Mouse (Mus musculus) neural tube, embryonic 12.5 days (tissue): ENCODE measurements around the gene Acap2. TPM values are rescaled to one million over a fixed set of nuclear protein-coding genes. Genes with fewer than 3 reads are reported as not detected.

Experiments
- ATAC-seq: fragments of 200-750 bp; cut with Nextera tagmentation; 2 replicates; pipeline ENCODE4 v1.8.0; 2017; ENCODE audit warnings: low read depth, mild to moderate bottlenecking, moderate TSS enrichment, moderate library complexity; ENCODE audit not compliant: low FRiP score
- H3K27ac ChIP-seq: fragments of 300-500 bp; sonication (generic); 2 replicates; pipeline ENCODE4 v1.5.1; 2016
- H3K27me3 ChIP-seq: fragments of 300-500 bp; sonication (generic); replicated peaks from 2 replicates; pipeline ENCODE4 v1.6.1; 2016; ENCODE audit warnings: mild to moderate bottlenecking
- H3K36me3 ChIP-seq: fragments of 300-500 bp; sonication (generic); 2 replicates; pipeline ENCODE4 v1.6.1; 2016; ENCODE audit warnings: mild to moderate bottlenecking
- H3K4me1 ChIP-seq: fragments of 300-500 bp; sonication (generic); 2 replicates; pipeline ENCODE4 v1.6.1; 2016
- H3K4me2 ChIP-seq: fragments of 300-500 bp; sonication (generic); replicated peaks from 2 replicates; pipeline ENCODE4 v1.6.1; 2016; ENCODE audit warnings: mild to moderate bottlenecking
- H3K4me3 ChIP-seq: fragments of 300-500 bp; sonication (generic); 2 replicates; pipeline ENCODE4 v1.5.1; 2016
- H3K9ac ChIP-seq: fragments of 300-500 bp; sonication (generic); 2 replicates; pipeline ENCODE4 v1.6.1; 2016; ENCODE audit warnings: mild to moderate bottlenecking
- H3K9me3 ChIP-seq: fragments of 300-500 bp; sonication (generic); 2 replicates; pipeline ENCODE4 v1.6.1; 2016; ENCODE audit warnings: mild to moderate bottlenecking
- WGBS: fragments of 180-500 bp; shearing (Covaris S2); methylation state at CpG from one replicate; pipeline ENCODE4 v1.1.7; 2016; 5-methylcytosine and 5-hydroxymethylcytosine counted together
- polyA plus RNA-seq: library from polyadenylated mRNA; unstranded; fragments of >200 nt; fragmentation: Nextera tagmentation; extraction: Ambion mirVana; gene quantifications from 2 replicates; pipeline ENCODE4 v1.2.1, GENCODE M21; 2016

Acap2 gene
- polyA plus RNA-seq, 1 experiment from 2014 or later: 18.1 TPM

GRCm38 (mm10) chr16:31121612-31122011 lies 79.4 kb downstream of the Acap2 start:
- Histone ChIP-seq H3K4me2 (no peak overlapping the region), H3K27ac (no peak overlapping the region)
- WGBS: 93% methylated on average over 6 of the region's 6 CpGs

GRCm38 (mm10) chr16:31113596-31113995 lies 87.4 kb downstream of the Acap2 start:
- no peak overlapping the region for H3K4me3 ChIP-seq
- H3K27me3 ChIP-seq: no peaks in the 10 kb centered on the region
- peaks cover 31% of the 10 kb centered on the region for H3K36me3 ChIP-seq
- no peak for ATAC-seq
- H3K9me3 ChIP-seq: no peaks in the 10 kb centered on the region
- H3K4me2 ChIP-seq: no peak overlapping the region
- H3K9ac ChIP-seq: no peak overlapping the region
- H3K4me1 ChIP-seq: no peaks in the 10 kb centered on the region
- no peak overlapping the region for H3K27ac ChIP-seq

More at GRCm38 (mm10) chr16:31121612-31122011, 79.4 kb downstream of the Acap2 start:
- H3K36me3 ChIP-seq: peaks cover 3% of the 10 kb centered on the region; the same call in 1 of the 2 replicates
- no peaks in the 10 kb centered on the region for H3K9me3 ChIP-seq
- H3K9ac ChIP-seq: no peak overlapping the region
- no peak overlapping the region for H3K4me3 ChIP-seq
- no peak for ATAC-seq
- no peaks in the 10 kb centered on the region for H3K27me3 ChIP-seq
- no peaks in the 10 kb centered on the region for H3K4me1 ChIP-seq

- Histone ChIP-seq H3K27ac (no peak overlapping the region), H3K27me3 (no peaks in the 10 kb centered on the region), H3K9ac (no peak overlapping the region), H3K36me3 (peaks cover 32% of the 10 kb centered on the region), H3K4me2 (no peak overlapping the region), H3K4me1 (no peaks in the 10 kb centered on the region), H3K9me3 (no peaks in the 10 kb centered on the region), H3K4me3 (no peak overlapping the region)
- 80% methylated on average over 2 of the region's 2 CpGs for WGBS
- no peak for ATAC-seq
These were observed 99.7 kb downstream of the Acap2 start for GRCm38 (mm10) chr16:31101352-31101751.

GRCm38 (mm10) chr16:31099906-31100305 lies 101.1 kb downstream of the Acap2 start:
- WGBS: 76% methylated on average over 1 of the region's 1 CpGs
- H3K9me3 ChIP-seq: no peaks in the 10 kb centered on the region
- H3K4me3 ChIP-seq: no peak overlapping the region
- no peak for ATAC-seq
- H3K27ac ChIP-seq: no peak overlapping the region
- no peak overlapping the region for H3K9ac ChIP-seq
- H3K4me1 ChIP-seq: no peaks in the 10 kb centered on the region
- H3K36me3 ChIP-seq: peaks cover 32% of the 10 kb centered on the region
- no peaks in the 10 kb centered on the region for H3K27me3 ChIP-seq
- H3K4me2 ChIP-seq: no peak overlapping the region

GRCm38 (mm10) chr16:31094036-31094435 lies 107.0 kb downstream of the Acap2 start:
- WGBS: 68% methylated on average over 6 of the region's 6 CpGs
- no peak overlapping the region for H3K27ac ChIP-seq
- no peak for ATAC-seq
- H3K4me3 ChIP-seq: no peak overlapping the region
- no peak overlapping the region for H3K4me2 ChIP-seq
- H3K9me3 ChIP-seq: no peaks in the 10 kb centered on the region
- H3K36me3 ChIP-seq: peaks cover 5% of the 10 kb centered on the region; the same call in 1 of the 2 replicates
- no peaks in the 10 kb centered on the region for H3K4me1 ChIP-seq
- H3K9ac ChIP-seq: no peak overlapping the region
- no peaks in the 10 kb centered on the region for H3K27me3 ChIP-seq

- Histone ChIP-seq H3K4me2 (no peak overlapping the region), H3K36me3 (peaks cover 3% of the 10 kb centered on the region; the same call in 1 of the 2 replicates), H3K9ac (no peak overlapping the region), H3K27me3 (no peaks in the 10 kb centered on the region), H3K4me3 (no peak overlapping the region), H3K4me1 (no peaks in the 10 kb centered on the region), H3K27ac (no peak overlapping the region), H3K9me3 (no peaks in the 10 kb centered on the region)
- WGBS: 44% methylated on average over 9 of the region's 9 CpGs
- no peak for ATAC-seq
These were observed 107.9 kb downstream of the Acap2 start for GRCm38 (mm10) chr16:31093186-31093585.

GRCm38 (mm10) chr16:31081891-31082290 lies 119.2 kb downstream of the Acap2 start:
- Histone ChIP-seq H3K36me3 (no peaks in the 10 kb centered on the region), H3K9me3 (no peaks in the 10 kb centered on the region), H3K4me3 (no peak overlapping the region), H3K27ac (no peak overlapping the region), H3K4me2 (peak overlapping the region; percentile 98), H3K4me1 (peaks cover 11% of the 10 kb centered on the region), H3K27me3 (no peaks in the 10 kb centered on the region), H3K9ac (no peak overlapping the region)
- no peak for ATAC-seq
- 76% methylated on average over 6 of the region's 6 CpGs for WGBS

GRCm38 (mm10) chr16:31081125-31081664 lies 119.8 kb downstream of the Acap2 start, which contains the start of gene Xxylt1:
Xxylt1 (minus strand) TSS chr16:31081432.
- Histone ChIP-seq H3K4me2 (peak within 1 kb of the TSS; percentile 98), H3K9me3 (no peaks in the 10 kb centered on the region), H3K4me1 (peaks cover 11% of the 10 kb centered on the region), H3K27me3 (no peaks in the 10 kb centered on the region), H3K4me3 (peak within 1 kb of the TSS; percentile 80), H3K9ac (peak within 1 kb of the TSS; percentile 76), H3K36me3 (no peaks in the 10 kb centered on the region), H3K27ac (peak within 1 kb of the TSS; percentile 77)
- under 1% methylated on average over 54 of the region's 54 CpGs for WGBS
- ATAC-seq: peak; percentile 98

- peaks cover 11% of the 10 kb centered on the region for H3K4me1 ChIP-seq
- no peaks in the 10 kb centered on the region for H3K9me3 ChIP-seq
- no peaks in the 10 kb centered on the region for H3K36me3 ChIP-seq
- under 1% methylated on average over 36 of the region's 36 CpGs for WGBS
- peak overlapping the region; percentile 76 for H3K9ac ChIP-seq
- H3K4me2 ChIP-seq: peak overlapping the region; percentile 98
- peak overlapping the region; percentile 80 for H3K4me3 ChIP-seq
- H3K27ac ChIP-seq: peak overlapping the region; percentile 77
- H3K27me3 ChIP-seq: no peaks in the 10 kb centered on the region
- peak; percentile 70 for ATAC-seq
These were observed 120.4 kb downstream of the Acap2 start for GRCm38 (mm10) chr16:31080573-31081051.

GRCm38 (mm10) chr16:31077396-31077795 lies 123.6 kb downstream of the Acap2 start:
- H3K27ac ChIP-seq: no peak overlapping the region
- no peak overlapping the region for H3K9ac ChIP-seq
- no peak overlapping the region for H3K4me2 ChIP-seq
- H3K9me3 ChIP-seq: no peaks in the 10 kb centered on the region
- no peaks in the 10 kb centered on the region for H3K36me3 ChIP-seq
- no peak for ATAC-seq
- H3K27me3 ChIP-seq: no peaks in the 10 kb centered on the region
- 97% methylated on average over 5 of the region's 5 CpGs for WGBS
- peaks cover 11% of the 10 kb centered on the region for H3K4me1 ChIP-seq
- no peak overlapping the region for H3K4me3 ChIP-seq

GRCm38 (mm10) chr16:31076436-31076835 lies 124.6 kb downstream of the Acap2 start:
- H3K4me1 ChIP-seq: peaks cover 11% of the 10 kb centered on the region
- no peaks in the 10 kb centered on the region for H3K27me3 ChIP-seq
- H3K9me3 ChIP-seq: no peaks in the 10 kb centered on the region
- no peak overlapping the region for H3K27ac ChIP-seq
- no peak overlapping the region for H3K4me2 ChIP-seq
- no peak overlapping the region for H3K4me3 ChIP-seq
- ATAC-seq: no peak
- no peak overlapping the region for H3K9ac ChIP-seq
- no peaks in the 10 kb centered on the region for H3K36me3 ChIP-seq
- 88% methylated on average over 8 of the region's 8 CpGs for WGBS

- WGBS: 81% methylated on average over 3 of the region's 3 CpGs
- H3K4me1 ChIP-seq: peaks cover 5% of the 10 kb centered on the region
- H3K9ac ChIP-seq: no peak overlapping the region
- no peak overlapping the region for H3K4me2 ChIP-seq
- H3K9me3 ChIP-seq: no peaks in the 10 kb centered on the region
- H3K4me3 ChIP-seq: no peak overlapping the region
- H3K27ac ChIP-seq: no peak overlapping the region
- H3K27me3 ChIP-seq: no peaks in the 10 kb centered on the region
- no peaks in the 10 kb centered on the region for H3K36me3 ChIP-seq
- ATAC-seq: no peak
These were observed 126.6 kb downstream of the Acap2 start for GRCm38 (mm10) chr16:31074324-31074908.

GRCm38 (mm10) chr16:31071731-31072130 lies 129.3 kb downstream of the Acap2 start:
- H3K9ac ChIP-seq: no peak overlapping the region
- H3K27ac ChIP-seq: no peak overlapping the region
- no peaks in the 10 kb centered on the region for H3K27me3 ChIP-seq
- WGBS: 90% methylated on average over 6 of the region's 6 CpGs
- H3K36me3 ChIP-seq: no peaks in the 10 kb centered on the region
- no peaks in the 10 kb centered on the region for H3K9me3 ChIP-seq
- no peak for ATAC-seq
- no peak overlapping the region for H3K4me2 ChIP-seq
- H3K4me1 ChIP-seq: peaks cover 5% of the 10 kb centered on the region
- no peak overlapping the region for H3K4me3 ChIP-seq
